Mouse (Mus musculus): ENCODE measurements around the gene Chmp2a. TPM values are rescaled to one million over a fixed set of nuclear protein-coding genes. Genes with fewer than 3 reads are reported as not detected.

The Chmp2a gene
- 240 TPM for polyA plus RNA-seq (2015; fragmentation: Illumina TruSeq; extraction: RNeasy Lipid Tissue Mini Kit (QIAGEN cat#74804); ENCODE audit: low read depth, low replicate concordance)

GRCm38 (mm10) chr7:13034148-13034977 lies at the start of gene Chmp2a:
Gene Chmp2a, minus strand, starts transcription at chr7:13034807.

DNA sequence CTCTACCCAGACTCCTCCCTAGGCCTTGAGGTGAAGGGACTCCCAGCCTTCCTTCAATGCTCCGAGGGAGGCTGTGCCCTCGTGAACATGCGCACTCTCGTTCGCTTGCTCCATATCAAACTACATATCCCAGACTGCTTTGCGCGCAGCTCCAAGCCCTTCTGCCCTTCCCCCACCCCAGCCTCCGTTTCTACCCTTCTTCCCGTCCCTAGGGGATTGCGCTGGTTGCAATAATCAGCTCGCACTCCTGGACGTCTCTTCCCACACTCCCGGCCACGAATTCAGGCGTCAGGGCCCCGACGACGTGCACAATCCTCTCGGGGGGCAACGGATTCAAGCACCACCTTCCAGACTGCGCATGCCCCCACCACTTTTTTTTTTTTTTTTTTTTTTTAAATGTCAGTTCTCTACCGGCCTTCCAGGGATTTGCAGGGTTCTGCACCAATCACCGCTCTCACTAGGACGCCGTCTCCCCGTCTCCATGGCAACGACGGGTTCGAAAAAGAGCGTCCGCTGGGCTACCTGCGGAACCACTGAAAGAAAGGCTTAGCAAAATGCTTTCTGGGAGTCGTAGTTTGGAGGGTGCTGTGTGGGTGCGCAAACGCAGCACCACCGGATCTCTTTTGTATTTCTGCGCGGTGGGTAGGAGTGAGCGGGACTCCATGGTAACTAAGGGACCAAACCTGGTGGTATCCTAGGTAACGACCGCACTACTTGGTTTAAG lies 19.8 kb upstream of the Chmp2a start, which contains the start of gene Mzf1:
Mzf1 (minus strand) TSS at position 478 of the 724 bp plus-strand sequence.

GRCm38 (mm10) chr7:13037901-13038555 lies 3.4 kb upstream of the Chmp2a start, which contains the start of gene Ube2m:
Gene Ube2m, minus strand, starts transcription at chr7:13038275.

DNA sequence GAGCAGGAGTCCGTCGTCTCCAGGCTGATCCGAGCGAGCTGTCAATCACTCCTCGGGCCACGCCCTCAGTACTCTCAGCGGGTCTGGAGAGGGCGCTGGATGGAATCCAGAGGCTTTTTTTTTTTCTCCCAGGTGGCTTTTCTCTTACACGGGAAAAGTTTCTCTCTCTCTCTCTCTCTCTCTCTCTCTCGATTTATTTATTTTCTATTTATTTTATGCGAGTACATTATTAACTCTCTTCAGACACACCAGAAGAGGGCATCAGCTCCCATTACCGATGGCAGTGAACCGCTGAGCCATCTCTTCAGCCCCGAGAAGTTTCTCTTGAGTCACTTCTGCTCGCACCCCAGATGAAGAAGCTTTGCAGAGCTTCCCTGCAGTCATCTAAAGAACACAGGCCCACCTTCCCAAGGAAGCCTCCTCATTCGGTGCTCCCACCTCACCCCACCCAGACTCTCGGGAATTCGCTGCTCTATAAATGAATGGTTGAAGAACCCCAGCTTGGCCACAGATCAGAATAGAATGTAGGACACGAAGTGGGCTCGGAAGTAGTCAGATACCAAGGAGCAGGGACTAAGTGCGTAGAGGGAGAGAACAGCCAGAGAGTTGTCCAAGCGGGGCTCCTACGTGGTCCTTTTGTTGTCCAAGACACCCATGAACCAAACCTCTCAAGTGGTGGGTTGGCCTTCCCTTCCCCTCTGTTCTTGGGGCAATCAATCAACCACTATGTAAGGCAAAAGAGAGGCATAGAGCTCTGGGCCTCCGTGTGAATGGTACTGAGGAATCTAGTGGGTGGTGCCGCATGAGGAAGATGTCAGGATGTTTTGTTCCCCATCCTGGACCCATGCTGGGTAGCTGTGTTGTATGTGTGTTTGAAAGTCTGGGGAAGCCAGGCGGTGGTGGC lies 24.4 kb downstream of the Chmp2a start, which contains the start of gene Zbtb45:
Zbtb45 (minus strand) TSS at position 30 of the 904 bp plus-strand sequence.

GRCm38 (mm10) chr7:12998851-12999250 lies 35.8 kb downstream of the Chmp2a start, which contains the start of gene Trim28:
Gene Trim28, plus strand, starts transcription at chr7:12999114.

GRCm38 (mm10) chr7:12998053-12998452 lies 36.6 kb downstream of the Chmp2a start, which contains the start of gene Slc27a5:
Gene Slc27a5, minus strand, starts transcription at chr7:12998192.

Other genes starting within 250 kb of the Chmp2a start
- 17.1 TPM for gene Zscan18, start 231.2 kb downstream of the Chmp2a start, polyA plus RNA-seq (2015; fragmentation: Illumina TruSeq; extraction: RNeasy Lipid Tissue Mini Kit (QIAGEN cat#74804); ENCODE audit: low read depth, low replicate concordance)
- 17.6 TPM for gene Zfp329, start 215.9 kb downstream of the Chmp2a start, polyA plus RNA-seq (2015; fragmentation: Illumina TruSeq; extraction: RNeasy Lipid Tissue Mini Kit (QIAGEN cat#74804); ENCODE audit: low read depth, low replicate concordance)
- 12.9 TPM for gene Zfp110, start 200.0 kb downstream of the Chmp2a start, polyA plus RNA-seq (2015; fragmentation: Illumina TruSeq; extraction: RNeasy Lipid Tissue Mini Kit (QIAGEN cat#74804); ENCODE audit: low read depth, low replicate concordance)
- 6.8 TPM for gene Zfp128, start 153.6 kb downstream of the Chmp2a start, polyA plus RNA-seq (2015; fragmentation: Illumina TruSeq; extraction: RNeasy Lipid Tissue Mini Kit (QIAGEN cat#74804); ENCODE audit: low read depth, low replicate concordance)
- gene Zscan22, start 137.0 kb downstream of the Chmp2a start, polyA plus RNA-seq (2015; fragmentation: Illumina TruSeq; extraction: RNeasy Lipid Tissue Mini Kit (QIAGEN cat#74804); ENCODE audit: low read depth, low replicate concordance): 9.1 TPM
- 684 TPM for gene Rps5, start 112.5 kb downstream of the Chmp2a start, polyA plus RNA-seq (2015; fragmentation: Illumina TruSeq; extraction: RNeasy Lipid Tissue Mini Kit (QIAGEN cat#74804); ENCODE audit: low read depth, low replicate concordance)
- 1.1 TPM for gene Rnf225, start 107.4 kb downstream of the Chmp2a start, polyA plus RNA-seq (2015; fragmentation: Illumina TruSeq; extraction: RNeasy Lipid Tissue Mini Kit (QIAGEN cat#74804); ENCODE audit: low read depth, low replicate concordance)
- 6.7 TPM for gene Zfp324, start 69.0 kb downstream of the Chmp2a start, polyA plus RNA-seq (2015; fragmentation: Illumina TruSeq; extraction: RNeasy Lipid Tissue Mini Kit (QIAGEN cat#74804); ENCODE audit: low read depth, low replicate concordance)
- 7.9 TPM for gene Zfp446, start 57.0 kb downstream of the Chmp2a start, polyA plus RNA-seq (2015; fragmentation: Illumina TruSeq; extraction: RNeasy Lipid Tissue Mini Kit (QIAGEN cat#74804); ENCODE audit: low read depth, low replicate concordance)
- 0.98 TPM for gene Slc27a5, start 36.6 kb downstream of the Chmp2a start, polyA plus RNA-seq (2015; fragmentation: Illumina TruSeq; extraction: RNeasy Lipid Tissue Mini Kit (QIAGEN cat#74804); ENCODE audit: low read depth, low replicate concordance)
- gene Trim28, start 35.7 kb downstream of the Chmp2a start, polyA plus RNA-seq (2015; fragmentation: Illumina TruSeq; extraction: RNeasy Lipid Tissue Mini Kit (QIAGEN cat#74804); ENCODE audit: low read depth, low replicate concordance): 177 TPM
- 22.8 TPM for gene Zbtb45, start 24.8 kb downstream of the Chmp2a start, polyA plus RNA-seq (2015; fragmentation: Illumina TruSeq; extraction: RNeasy Lipid Tissue Mini Kit (QIAGEN cat#74804); ENCODE audit: low read depth, low replicate concordance)
- gene Ube2m, start 3.5 kb upstream of the Chmp2a start, polyA plus RNA-seq (2015; fragmentation: Illumina TruSeq; extraction: RNeasy Lipid Tissue Mini Kit (QIAGEN cat#74804); ENCODE audit: low read depth, low replicate concordance): 279 TPM
- 7.7 TPM for gene Mzf1, start 20.0 kb upstream of the Chmp2a start, polyA plus RNA-seq (2015; fragmentation: Illumina TruSeq; extraction: RNeasy Lipid Tissue Mini Kit (QIAGEN cat#74804); ENCODE audit: low read depth, low replicate concordance)
- not detected for gene Vmn1r85, start 60.4 kb upstream of the Chmp2a start, polyA plus RNA-seq (2015; fragmentation: Illumina TruSeq; extraction: RNeasy Lipid Tissue Mini Kit (QIAGEN cat#74804); ENCODE audit: low read depth, low replicate concordance)
- not detected for gene Vmn1r86, start 85.1 kb upstream of the Chmp2a start, polyA plus RNA-seq (2015; fragmentation: Illumina TruSeq; extraction: RNeasy Lipid Tissue Mini Kit (QIAGEN cat#74804); ENCODE audit: low read depth, low replicate concordance)
- gene Vmn1r87, start 105.3 kb upstream of the Chmp2a start, polyA plus RNA-seq (2015; fragmentation: Illumina TruSeq; extraction: RNeasy Lipid Tissue Mini Kit (QIAGEN cat#74804); ENCODE audit: low read depth, low replicate concordance): not detected
- gene Vmn1r88, start 124.8 kb upstream of the Chmp2a start, polyA plus RNA-seq (2015; fragmentation: Illumina TruSeq; extraction: RNeasy Lipid Tissue Mini Kit (QIAGEN cat#74804); ENCODE audit: low read depth, low replicate concordance): not detected
- not detected for gene Vmn1r89, start 178.2 kb upstream of the Chmp2a start, polyA plus RNA-seq (2015; fragmentation: Illumina TruSeq; extraction: RNeasy Lipid Tissue Mini Kit (QIAGEN cat#74804); ENCODE audit: low read depth, low replicate concordance)
- gene Lig1, start 242.5 kb upstream of the Chmp2a start, polyA plus RNA-seq (2015; fragmentation: Illumina TruSeq; extraction: RNeasy Lipid Tissue Mini Kit (QIAGEN cat#74804); ENCODE audit: low read depth, low replicate concordance): 9.6 TPM
- 10.1 TPM for gene Zswim9, start 243.9 kb upstream of the Chmp2a start, polyA plus RNA-seq (2015; fragmentation: Illumina TruSeq; extraction: RNeasy Lipid Tissue Mini Kit (QIAGEN cat#74804); ENCODE audit: low read depth, low replicate concordance)

All from brain, adult 10 weeks (tissue).